Mouse (Mus musculus) adrenal gland, adult 18-20 months (tissue): ENCODE results near the gene Nabp1. TPM values are rescaled to one million over a fixed set of nuclear protein-coding genes. Genes with fewer than 3 reads are reported as not detected.

Experiments
- DNase-seq, 2 experiments: peaks; one replicate each; pipeline ENCODE4 v3.0.0; 2021 to 2022; ENCODE audit warnings: low spot score in 2 of 2
- long read RNA-seq, 2 experiments: library from polyadenylated mRNA; stranded (forward); transcript quantifications; one replicate each; pipeline ENCODE4 v2.0.0; 2021
- total RNA-seq, 2 experiments: library from RNA; stranded (reverse); gene quantifications; 1 replicate in 1 of 2; 2 replicates in 1 of 2; pipeline ENCODE4 v1.2.3; 2021

Nabp1 gene
- 10 to 100 TPM; 36.3 to 44.6 TPM for total RNA-seq
- long read RNA-seq, experiment 1, full-length matches to known transcripts = 14 of 20 reads
- long read RNA-seq, experiment 1, partial matches to known transcripts = 3 of 20 reads
- long read RNA-seq, experiment 1, other reads (novel, unspliced or antisense) = 3 of 20 reads
- long read RNA-seq, experiment 2, transcript Nabp1-201 (6 exons, 2,838 nt) = minor isoform, 15 of 91 reads
- long read RNA-seq, experiment 2, transcript Nabp1-207 (6 exons, 972 nt) = minor isoform, 8 of 91 reads
- long read RNA-seq, experiment 2, transcript Nabp1-205 (5 exons, 2,677 nt) = minor isoform, 5 of 91 reads
- long read RNA-seq, experiment 2, transcript Nabp1-202 (6 exons, 708 nt) = major isoform, 34 of 91 reads
- long read RNA-seq, experiment 2, partial matches to known transcripts = 2 of 91 reads
- long read RNA-seq, experiment 2, other reads (novel, unspliced or antisense) = 27 of 91 reads

DNA sequence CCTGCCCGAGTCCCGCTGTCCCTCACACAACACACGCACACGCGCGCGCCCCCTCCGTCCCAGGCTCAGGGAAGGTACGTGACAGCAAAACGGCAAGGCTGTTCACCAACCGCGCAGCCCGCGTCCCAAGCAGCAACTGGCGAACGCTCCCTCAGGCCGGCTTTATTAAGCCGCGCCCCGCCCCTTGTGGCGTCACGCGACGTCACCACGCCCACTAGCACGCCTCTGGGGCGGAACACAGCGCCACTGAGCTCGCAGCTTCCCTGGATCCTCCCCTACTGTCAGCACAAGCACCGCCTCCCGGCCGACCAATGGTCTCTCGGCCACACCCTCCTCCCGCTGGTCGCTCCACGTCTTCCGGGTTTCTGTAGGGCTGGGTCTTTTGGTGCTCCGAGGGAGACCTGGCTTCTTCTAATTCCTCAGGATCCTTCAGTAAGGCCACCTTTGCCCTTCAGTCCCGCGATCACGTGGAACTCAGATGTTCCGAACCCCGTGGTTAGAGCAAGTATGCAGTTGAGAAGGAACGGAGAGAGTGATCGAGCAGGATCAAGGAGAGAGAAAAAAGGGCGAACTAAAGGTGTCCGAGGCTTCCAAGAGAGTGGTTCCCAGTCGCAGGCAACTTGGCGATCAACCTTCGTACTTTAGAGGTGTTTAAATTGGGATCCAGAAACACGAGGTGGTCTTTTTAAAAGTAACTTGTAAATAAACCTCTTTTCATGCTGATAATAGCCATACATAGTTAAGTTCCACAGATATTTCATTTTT is at the start of gene Nabp1:
Nabp1 (minus strand) TSS at position 164 of the 765 bp plus-strand sequence.
- DNase-seq = peak; percentile 100

DNA sequence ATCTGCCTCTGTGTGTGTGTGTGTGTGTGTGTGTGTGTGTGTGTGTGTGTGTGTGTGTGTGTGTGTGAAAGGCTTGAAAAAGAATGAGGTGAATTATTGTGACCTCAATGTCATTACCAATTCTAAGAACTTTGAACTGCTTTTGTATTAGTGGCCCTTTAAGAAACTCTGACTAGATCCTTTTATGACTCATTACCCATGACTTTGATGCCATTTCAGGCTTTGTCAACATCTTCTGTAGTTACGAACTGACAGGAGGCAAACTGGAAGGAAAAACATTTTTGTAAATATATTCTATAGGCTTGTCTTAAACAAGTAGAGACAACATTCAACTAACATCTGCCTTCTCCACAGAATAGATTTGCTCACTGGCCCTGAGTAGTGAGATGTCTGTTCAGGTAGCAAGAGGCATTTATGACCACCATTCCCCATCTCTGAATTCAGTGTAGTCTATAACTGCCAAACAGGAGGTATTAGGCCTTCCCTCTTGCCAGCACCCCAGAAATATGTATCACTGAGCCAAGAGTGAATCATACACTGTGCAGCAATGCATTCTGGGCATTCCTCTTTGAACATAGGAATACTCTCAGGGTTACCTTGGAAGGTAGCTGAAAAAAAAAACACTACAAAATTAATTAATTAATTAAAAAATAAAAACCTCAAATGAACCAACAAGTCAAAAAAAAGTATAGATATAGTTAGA is 47.5 kb upstream of the Nabp1 start:
- no peak for DNase-seq

DNA sequence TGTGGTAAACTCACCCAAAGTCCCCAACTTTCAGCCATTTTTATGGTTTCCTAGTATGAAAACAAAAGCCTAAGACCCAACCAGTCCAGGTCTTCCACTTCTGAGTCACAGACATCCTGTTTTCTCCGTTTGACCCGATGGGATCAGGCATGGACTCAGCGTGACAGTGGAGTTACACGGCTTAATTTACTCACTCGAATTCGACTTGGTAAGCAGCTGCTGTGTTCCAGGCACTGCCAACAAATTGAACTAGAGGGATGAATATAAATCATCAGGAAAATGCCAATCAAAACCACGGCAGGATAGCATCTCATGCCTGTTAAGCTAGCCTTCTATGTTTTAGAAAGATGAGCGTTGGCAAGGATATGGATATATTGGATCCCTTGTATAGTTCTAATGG is 43.4 kb upstream of the Nabp1 start:
- DNase-seq = no peak

DNA sequence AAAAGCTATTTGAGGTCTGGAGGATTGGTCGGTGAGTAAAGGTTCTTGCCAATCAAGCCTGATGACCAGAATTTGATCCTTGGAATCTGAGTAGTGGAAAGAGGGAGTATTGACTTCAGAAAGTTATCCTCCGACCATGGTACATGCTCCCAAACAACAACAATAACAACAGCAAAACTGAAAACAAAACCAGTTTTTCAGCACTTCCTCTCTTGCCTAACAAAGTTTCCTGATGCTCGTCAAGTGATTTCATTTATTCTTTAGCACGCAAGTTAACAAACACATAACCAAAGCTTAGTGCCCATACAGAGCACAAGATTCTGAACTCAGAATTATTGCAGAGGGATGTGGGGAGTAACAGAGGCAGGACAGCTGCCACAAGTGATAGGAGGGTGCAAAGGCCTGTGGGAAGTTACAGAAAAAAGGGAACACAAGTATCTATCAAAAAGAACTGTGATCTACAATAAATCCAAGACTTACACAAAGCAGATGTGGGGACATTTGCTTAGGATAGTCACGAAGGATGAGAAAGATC is 42.1 kb upstream of the Nabp1 start:
- no peak for DNase-seq

DNA sequence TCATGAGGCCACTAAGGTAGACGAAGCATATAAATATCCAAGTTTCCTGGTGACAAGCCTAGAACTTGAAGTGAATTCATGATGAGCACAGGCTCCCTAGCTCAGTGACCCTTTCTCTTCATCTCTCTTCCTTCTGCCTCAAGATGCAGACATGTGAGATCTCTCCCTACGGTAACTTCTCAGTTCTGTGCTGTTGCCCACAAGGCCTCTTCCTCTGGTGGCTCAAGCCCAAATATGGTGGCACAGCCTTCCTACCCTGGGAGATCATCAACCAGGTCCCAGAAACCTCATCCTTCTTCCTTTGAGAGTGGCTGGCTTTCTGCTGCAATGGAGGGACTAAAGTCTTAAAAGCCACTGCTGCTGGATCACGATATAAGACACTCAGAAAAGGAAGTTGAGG is 40.9 kb upstream of the Nabp1 start:
- no peak for DNase-seq

DNA sequence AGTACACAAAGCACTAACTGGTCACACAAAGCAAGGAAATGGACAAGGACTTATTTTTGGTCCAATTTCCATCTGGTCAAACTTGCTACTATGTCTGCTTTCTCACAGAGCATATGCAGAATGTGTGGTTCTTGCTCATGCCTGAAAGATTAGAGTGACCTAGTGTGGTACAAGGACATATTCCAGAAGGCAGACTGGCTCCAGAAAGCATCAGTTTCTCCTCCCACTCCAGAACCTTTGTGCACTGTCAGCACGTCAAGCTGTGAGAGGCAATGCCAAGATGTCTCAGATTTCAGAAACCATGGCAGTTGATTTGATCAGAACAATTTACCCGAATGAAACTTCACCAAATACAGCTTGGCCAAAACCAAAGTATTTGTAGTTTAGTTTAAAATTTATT is 37.4 kb upstream of the Nabp1 start:
- no peak for DNase-seq

DNA sequence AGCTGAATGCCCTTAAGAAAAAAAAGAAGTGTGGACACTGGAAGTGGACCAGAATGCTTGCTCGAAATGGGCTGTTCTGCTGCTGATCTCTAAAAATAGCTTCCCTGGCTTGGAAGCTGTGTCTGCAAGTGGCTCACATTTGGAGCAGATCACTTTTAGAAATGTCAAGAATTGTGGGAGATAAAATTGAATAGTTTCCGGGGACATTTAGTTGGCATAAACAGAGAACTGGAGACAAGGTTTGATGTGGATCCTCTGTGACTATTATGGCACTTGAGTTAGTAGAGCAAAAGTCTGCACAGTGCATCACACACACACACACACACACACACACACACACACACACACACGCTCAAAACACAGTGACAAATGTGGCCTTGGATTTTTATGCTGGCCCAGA is 36.8 kb upstream of the Nabp1 start:
- DNase-seq = no peak

DNA sequence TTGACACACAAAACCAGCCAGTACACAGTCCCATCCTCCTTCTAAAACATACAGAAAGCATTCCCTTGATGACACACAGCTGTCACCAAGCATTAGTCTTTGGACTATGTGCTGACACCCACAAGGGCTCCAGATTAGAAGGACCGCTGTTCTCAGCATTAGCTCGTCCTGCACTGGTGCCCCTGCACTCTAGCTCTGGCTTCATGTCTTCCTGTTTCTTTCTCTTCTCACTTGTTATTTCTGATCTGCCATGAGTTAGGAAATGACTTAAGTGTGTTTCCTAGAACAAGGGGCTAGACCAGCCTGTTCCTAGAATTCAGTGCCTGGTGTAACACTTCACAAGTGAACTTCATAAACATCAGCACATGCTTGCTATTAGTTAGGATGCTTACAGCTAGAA is 36.2 kb upstream of the Nabp1 start:
- no peak for DNase-seq

DNA sequence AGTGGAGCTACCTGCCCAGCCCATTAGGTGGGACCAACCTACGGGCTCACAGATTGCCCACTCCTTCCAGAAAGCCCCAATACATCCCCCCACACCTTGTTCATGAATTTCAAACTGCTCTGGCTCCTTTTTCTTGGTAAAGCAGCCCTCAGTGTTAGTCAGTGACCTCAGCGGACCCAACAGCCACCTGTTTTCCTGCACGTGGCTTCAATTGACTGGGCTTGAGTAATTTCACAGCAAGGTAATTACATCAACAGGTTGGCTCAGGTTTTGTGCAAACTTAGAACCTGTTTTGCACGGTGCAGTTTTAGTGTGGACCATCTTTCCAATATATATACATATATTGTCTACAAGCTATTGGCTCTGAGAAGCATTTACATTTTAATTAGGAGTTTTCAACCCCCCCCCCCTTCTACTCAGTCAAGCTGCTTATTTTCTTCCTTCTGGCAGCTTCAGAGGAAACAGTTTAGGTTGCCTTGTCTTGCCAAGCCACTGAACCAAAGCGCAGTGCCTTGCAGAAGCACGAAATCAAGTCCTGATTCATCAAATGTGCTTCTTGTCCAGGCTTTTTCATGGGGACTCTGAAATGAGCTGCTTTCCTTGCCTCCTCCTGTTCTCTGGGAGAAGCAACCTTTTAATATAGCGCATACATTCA is 35.0 kb upstream of the Nabp1 start:
- DNase-seq = no peak

DNA sequence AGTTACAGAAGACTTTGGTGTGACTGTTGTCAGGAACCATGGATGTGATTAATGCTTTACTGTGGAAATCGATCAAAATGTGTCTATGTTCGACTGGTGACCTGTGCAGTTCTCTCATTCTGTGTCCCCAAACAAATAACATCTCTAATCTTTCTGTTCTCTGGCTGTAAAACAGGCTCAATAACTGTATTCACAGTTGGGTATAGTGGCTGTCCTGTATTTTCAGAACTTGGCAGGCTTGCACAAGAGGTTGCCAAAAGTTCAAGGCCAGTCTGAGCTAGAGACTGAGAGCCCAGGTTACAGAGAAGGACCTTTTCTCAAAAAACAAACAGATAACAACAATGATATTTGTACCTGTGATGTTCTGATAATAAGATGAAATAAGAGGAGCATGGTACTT is 34.1 kb upstream of the Nabp1 start:
- no peak for DNase-seq

GRCm38 (mm10) chr1:51509776-51510175 is 31.6 kb upstream of the Nabp1 start:
- DNase-seq = no peak

- no peak for DNase-seq
Observed at GRCm38 (mm10) chr1:51509083-51509482, 30.9 kb upstream of the Nabp1 start.

DNA sequence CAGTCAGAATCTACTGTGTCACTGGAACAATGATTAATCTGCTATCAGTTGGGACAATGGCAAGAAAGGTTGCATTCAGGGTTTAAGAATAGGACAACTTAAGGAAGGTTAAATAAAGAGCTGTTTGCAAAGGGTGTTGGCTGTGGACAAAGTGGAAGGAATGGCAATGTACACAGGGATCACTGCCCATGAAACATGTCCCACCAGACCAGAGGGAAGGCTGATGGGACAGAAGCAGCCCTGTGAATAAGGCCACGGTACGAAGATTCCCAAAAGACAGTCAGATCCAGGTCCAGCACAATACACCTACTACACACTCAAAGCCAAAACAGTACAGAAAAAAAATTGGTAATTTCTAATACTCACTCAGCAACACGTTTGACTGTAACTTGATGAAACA is 30.3 kb upstream of the Nabp1 start:
- DNase-seq = no peak

DNA sequence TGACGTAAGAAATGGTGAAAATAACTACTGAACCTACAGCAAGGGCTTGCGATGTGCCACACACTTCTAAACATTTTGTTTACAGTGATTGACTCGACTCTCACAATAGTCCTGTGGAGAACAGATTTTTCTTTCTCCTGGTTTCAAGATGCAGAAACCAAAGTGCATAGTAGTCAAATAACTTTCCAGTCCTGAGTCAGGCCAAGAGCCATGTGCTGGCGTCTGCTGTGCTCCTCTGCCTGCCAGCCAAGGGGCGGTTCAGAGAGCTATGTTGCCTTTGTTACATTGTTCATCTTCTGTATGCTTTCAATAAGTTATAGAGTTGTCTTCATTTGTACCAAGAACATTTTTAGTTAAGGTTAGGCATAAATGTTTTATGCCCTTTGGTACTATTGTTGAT is 29.2 kb upstream of the Nabp1 start:
- DNase-seq = no peak

DNA sequence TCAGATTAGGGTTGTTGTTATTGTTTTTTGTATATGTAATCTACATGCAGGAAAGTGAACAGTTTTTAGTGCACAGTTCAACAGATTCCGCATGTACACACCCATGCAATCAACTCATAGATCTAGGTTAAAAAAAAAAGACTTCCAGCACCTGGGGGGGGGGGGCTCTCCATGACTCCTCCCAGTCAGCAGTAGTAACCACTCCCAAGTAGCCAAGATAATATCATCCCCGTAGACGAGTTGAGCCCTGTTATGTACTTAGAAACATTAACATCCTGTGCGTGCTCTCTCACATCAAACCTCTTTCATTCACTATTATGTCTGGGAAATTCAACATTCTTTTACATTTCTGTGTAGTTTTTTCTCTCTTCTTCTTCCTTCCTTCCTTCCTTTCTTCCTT is 28.0 kb upstream of the Nabp1 start:
- no peak for DNase-seq

DNA sequence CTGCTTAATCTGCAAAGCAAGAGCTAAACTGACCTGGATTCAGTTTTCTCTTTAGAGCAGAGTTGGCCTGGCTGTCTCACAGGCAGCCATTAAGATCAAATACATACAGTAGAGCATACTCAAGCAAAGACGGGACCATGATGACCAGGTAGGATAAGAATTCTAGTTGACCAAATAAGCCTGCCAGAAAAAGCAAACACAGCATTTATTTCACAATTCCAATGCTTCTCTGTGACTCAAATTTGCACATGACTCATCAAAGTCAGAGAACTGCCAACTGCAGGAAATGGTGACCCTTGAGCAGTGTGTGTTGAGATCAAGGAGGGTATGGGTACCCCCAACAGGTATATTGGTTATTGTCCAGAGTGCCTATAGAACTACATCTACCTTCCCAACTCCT is 27.4 kb upstream of the Nabp1 start:
- no peak for DNase-seq

- DNase-seq = no peak
Observed at GRCm38 (mm10) chr1:51503055-51503454, 24.8 kb upstream of the Nabp1 start.

GRCm38 (mm10) chr1:51502353-51502752 is 24.1 kb upstream of the Nabp1 start:
- DNase-seq = no peak

- no peak for DNase-seq
Observed at GRCm38 (mm10) chr1:51501251-51501650, 23.0 kb upstream of the Nabp1 start.

- DNase-seq = no peak
Observed at GRCm38 (mm10) chr1:51498601-51499098, 20.4 kb upstream of the Nabp1 start.

GRCm38 (mm10) chr1:51496163-51496562 is 17.9 kb upstream of the Nabp1 start:
- no peak for DNase-seq
